Comparison of ENCODE assay signal across 21 mouse cellular contexts in genomic region chr12:112469393-112469792, GRCm38 (mm10). TPM values are rescaled to one million over a fixed set of nuclear protein-coding genes. Genes with fewer than 3 reads are reported as not detected.
DNase-seq lines count a peak whose midpoint lies in the region; ATAC-seq and TF ChIP-seq lines count a peak whose summit lies in the region.
"Had no signal": no experiment of that assay in that cellular context is flagged by ENCODE, and none has a peak within 500 bp of the region (broad histone marks: within the 10 kb centered on the region; RNA-seq: fewer than 3 reads in every experiment).

No protein-coding gene starts in this region.

- no peaks in the 10 kb centered on the region for H3K27me3 ChIP-seq in midbrain, embryonic 11.5 days (ENCODE audit: control insufficient read depth, insufficient read depth, low read length)
- no peaks in the 10 kb centered on the region; the same call in 1 of the 2 replicates for H3K27me3 ChIP-seq in midbrain, embryonic 16.5 days (ENCODE audit: control insufficient read depth, insufficient read depth, low read depth, low read length)
- H3K27me3 ChIP-seq in forebrain, postnatal 0 days (ENCODE audit: insufficient read depth, low read length) = no peaks in the 10 kb centered on the region
- peaks cover 20% of the 10 kb centered on the region; the same call in 1 of the 2 replicates for H3K27me3 ChIP-seq in neural tube, embryonic 15.5 days (replicated peaks)

- no peak for DNase-seq in midbrain, embryonic 11.5 days (ENCODE audit: low spot score, missing footprints)
- DNase-seq in brain, embryonic 14.5 days (ENCODE audit: low read depth) = peak; percentile 53
- DNase-seq in forebrain, postnatal 0 days = no peak
- DNase-seq in lung, postnatal 14 days = no peak
- no peak for DNase-seq in urinary bladder, postnatal 36 days (ENCODE audit: low spot score in 2 of 2)
- DNase-seq: adrenal gland, postnatal 36 days; cerebellum, adult 18-20 months; cerebellum, postnatal 25 days; kidney, adult 11 months; thymus, adult 2 months had no signal

- peaks cover 10% of the 10 kb centered on the region for H3K4me1 ChIP-seq in midbrain, embryonic 11.5 days (ENCODE audit: control insufficient read depth, insufficient read depth, low read length)
- H3K4me1 ChIP-seq in midbrain, embryonic 16.5 days (ENCODE audit: control insufficient read depth, insufficient read depth, low read length) = peaks cover 11% of the 10 kb centered on the region
- peaks cover 10% of the 10 kb centered on the region; the same call in 1 of the 2 replicates for H3K4me1 ChIP-seq in forebrain, postnatal 0 days (ENCODE audit: insufficient read depth)
- peaks cover 57% of the 10 kb centered on the region for H3K4me1 ChIP-seq in neural tube, embryonic 15.5 days
- H3K4me1 ChIP-seq: heart, embryonic 12.5 days had no signal

- H3K27ac ChIP-seq in midbrain, embryonic 11.5 days (ENCODE audit: low read depth, low read length) = no peak overlapping the region
- no peak overlapping the region for H3K27ac ChIP-seq in midbrain, embryonic 16.5 days (ENCODE audit: low read length)
- peak overlapping the region; percentile 71 for H3K27ac ChIP-seq in forebrain, postnatal 0 days (ENCODE audit: low read depth, low read length)
- no peak overlapping the region for H3K27ac ChIP-seq in neural tube, embryonic 15.5 days (replicated peaks)
- H3K27ac ChIP-seq: embryonic facial prominence, embryonic 10.5 days; kidney, postnatal 0 days; liver, embryonic 14.5 days had no signal

- peak; percentile 26; the same call in 1 of the 2 replicates for ATAC-seq in midbrain, embryonic 11.5 days (ENCODE audit: low FRiP score)
- ATAC-seq in midbrain, embryonic 16.5 days = no peak
- no peak for ATAC-seq in forebrain, postnatal 0 days
- no peak for ATAC-seq in neural tube, embryonic 15.5 days (ENCODE audit: low FRiP score)
- ATAC-seq: hindbrain, embryonic 16.5 days had no signal

- no peak overlapping the region for H3K4me2 ChIP-seq in midbrain, embryonic 11.5 days
- no peak overlapping the region for H3K4me2 ChIP-seq in midbrain, embryonic 16.5 days (ENCODE audit: low read length)
- H3K4me2 ChIP-seq in forebrain, postnatal 0 days (ENCODE audit: low read depth) = no peak overlapping the region
- no peak overlapping the region for H3K4me2 ChIP-seq in neural tube, embryonic 15.5 days
- H3K4me2 ChIP-seq: heart, embryonic 12.5 days had no signal

- no peaks in the 10 kb centered on the region for H3K9me3 ChIP-seq in midbrain, embryonic 11.5 days (ENCODE audit: control insufficient read depth, low read length)
- H3K9me3 ChIP-seq in midbrain, embryonic 16.5 days (replicated peaks; ENCODE audit: control insufficient read depth, low read length, poor library complexity, severe bottlenecking) = no peaks in the 10 kb centered on the region
- no peaks in the 10 kb centered on the region for H3K9me3 ChIP-seq in forebrain, postnatal 0 days (ENCODE audit: low read length)
- H3K9me3 ChIP-seq in neural tube, embryonic 15.5 days (replicated peaks) = no peaks in the 10 kb centered on the region
- H3K9me3 ChIP-seq: embryonic facial prominence, embryonic 10.5 days; heart, embryonic 12.5 days had no signal

- WGBS in midbrain, embryonic 11.5 days = 87% methylated on average over 7 of the region's 7 CpGs
- WGBS in midbrain, embryonic 16.5 days = 76% methylated on average over 7 of the region's 7 CpGs
- 71% methylated on average over 7 of the region's 7 CpGs for WGBS in forebrain, postnatal 0 days
- WGBS in neural tube, embryonic 15.5 days = 81% methylated on average over 7 of the region's 7 CpGs

- TF ChIP-seq CTCF in brain, embryonic 14.5 days (IDR thresholded peaks at IDR 0.05; ENCODE audit: borderline replicate concordance, extremely low read depth, insufficient read depth, insufficient read length) = no peak
- TF ChIP-seq CTCF in forebrain, postnatal 0 days (IDR thresholded peaks at IDR 0.05; ENCODE audit: low read depth) = no peak

- H3K36me3 ChIP-seq in midbrain, embryonic 11.5 days (ENCODE audit: control insufficient read depth, insufficient read depth, low read length) = no peaks in the 10 kb centered on the region
- H3K36me3 ChIP-seq in midbrain, embryonic 16.5 days (ENCODE audit: control insufficient read depth, insufficient read depth, low read length) = no peaks in the 10 kb centered on the region
- no peaks in the 10 kb centered on the region for H3K36me3 ChIP-seq in forebrain, postnatal 0 days (ENCODE audit: insufficient read depth)
- H3K36me3 ChIP-seq in neural tube, embryonic 15.5 days = no peaks in the 10 kb centered on the region
- H3K36me3 ChIP-seq: embryonic facial prominence, embryonic 10.5 days; heart, embryonic 12.5 days had no signal

- no peak for TF ChIP-seq POLR2A in brain, embryonic 14.5 days (IDR thresholded peaks at IDR 0.05; ENCODE audit: borderline replicate concordance, extremely low read depth, insufficient read depth, insufficient read length, poor library complexity, severe bottlenecking)

- no peak overlapping the region for H3K4me3 ChIP-seq in midbrain, embryonic 11.5 days (ENCODE audit: low read depth, low read length)
- no peak overlapping the region for H3K4me3 ChIP-seq in midbrain, embryonic 16.5 days (ENCODE audit: low read depth, low read length)
- H3K4me3 ChIP-seq in forebrain, postnatal 0 days (ENCODE audit: low read depth, low read length) = no peak overlapping the region
- no peak overlapping the region for H3K4me3 ChIP-seq in neural tube, embryonic 15.5 days (replicated peaks)
- H3K4me3 ChIP-seq: embryonic facial prominence, embryonic 10.5 days; heart, embryonic 12.5 days had no signal

- no peak overlapping the region for H3K9ac ChIP-seq in midbrain, embryonic 11.5 days (ENCODE audit: low read length)
- H3K9ac ChIP-seq in midbrain, embryonic 16.5 days (ENCODE audit: low read depth, low read length) = no peak overlapping the region
- no peak overlapping the region for H3K9ac ChIP-seq in forebrain, postnatal 0 days
- H3K9ac ChIP-seq in neural tube, embryonic 15.5 days (replicated peaks) = no peak overlapping the region
- H3K9ac ChIP-seq: heart, embryonic 12.5 days; liver, embryonic 14.5 days had no signal

RNA-seq across cellular contexts. Expression of gene A530016L24Rik, which starts 19.9 kb away (rescaled TPM):
- not detected in 2 replicates for polyA plus RNA-seq in midbrain, embryonic 11.5 days (2014; fragmentation: Nextera tagmentation; extraction: Ambion mirVana)
- 0.16 and 0.17 TPM in 2 replicates for polyA plus RNA-seq in midbrain, embryonic 16.5 days (2015; fragmentation: Nextera tagmentation; extraction: Ambion mirVana)
- 0.04 and 0.11 TPM in 2 replicates for polyA plus RNA-seq in brain, embryonic 14.5 days (2012; rRNA removed)
- 0.10 TPM in 1 of 2 replicates, not detected in the other for total RNA-seq in forebrain, postnatal 0 days (2014; rRNA removed)
- polyA plus RNA-seq in forebrain, postnatal 0 days (2015; fragmentation: Nextera tagmentation; extraction: Ambion mirVana) = not detected in 2 replicates
- 0.06 and 0.20 TPM in 2 replicates for polyA plus RNA-seq in neural tube, embryonic 15.5 days (2015; fragmentation: Nextera tagmentation; extraction: Ambion mirVana)
- total RNA-seq: granulocyte monocyte progenitor cell, adult 5-6 weeks; neutrophil, adult 5-6 weeks had no signal
- polyA plus RNA-seq: embryonic facial prominence, embryonic 10.5 days had no signal

RNA-seq across cellular contexts. Expression of gene Tmem179, which starts 47.2 kb away (rescaled TPM):
- polyA plus RNA-seq in midbrain, embryonic 11.5 days (2014; fragmentation: Nextera tagmentation; extraction: Ambion mirVana) = 4.9 and 5.9 TPM in 2 replicates
- 96.8 and 100 TPM in 2 replicates for polyA plus RNA-seq in midbrain, embryonic 16.5 days (2015; fragmentation: Nextera tagmentation; extraction: Ambion mirVana)
- polyA plus RNA-seq in brain, embryonic 14.5 days (2012; rRNA removed) = 56.0 and 57.2 TPM in 2 replicates
- 96.1 and 119 TPM in 2 replicates for total RNA-seq in forebrain, postnatal 0 days (2014; rRNA removed)
- 84.0 and 112 TPM in 2 replicates for polyA plus RNA-seq in forebrain, postnatal 0 days (2015; fragmentation: Nextera tagmentation; extraction: Ambion mirVana)
- polyA plus RNA-seq in neural tube, embryonic 15.5 days (2015; fragmentation: Nextera tagmentation; extraction: Ambion mirVana) = 69.0 and 84.0 TPM in 2 replicates
- total RNA-seq: gastrocnemius, adult 8-10 months; granulocyte monocyte progenitor cell, adult 5-6 weeks; heart, postnatal 25 days; neutrophil, adult 5-6 weeks had no signal
